Mouse (Mus musculus): ENCODE data around the gene Zfp319.

Gene Zfp319

DNA sequence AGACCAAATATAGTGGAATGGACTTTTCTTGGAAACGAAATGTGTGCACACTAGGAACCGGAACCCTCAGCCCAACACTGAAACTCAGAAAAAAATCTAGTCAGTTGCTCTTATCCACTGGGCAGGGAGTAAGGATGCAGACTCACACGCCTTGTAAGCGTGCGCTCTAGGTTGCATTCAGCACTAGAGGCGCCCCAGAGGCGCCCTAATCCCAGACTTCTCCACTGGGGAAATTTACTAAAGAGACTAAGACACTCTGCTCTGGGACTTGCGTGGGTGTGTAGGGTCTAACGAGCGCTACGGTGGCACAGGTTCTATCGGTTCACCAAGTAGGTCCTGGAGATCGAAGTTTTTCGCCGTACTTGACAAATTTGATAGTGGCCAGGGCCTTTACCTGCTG is 19.7 kb upstream of the Zfp319 start:
- no peak for DNase-seq (ENCODE audit: low read depth, low spot score)

DNA sequence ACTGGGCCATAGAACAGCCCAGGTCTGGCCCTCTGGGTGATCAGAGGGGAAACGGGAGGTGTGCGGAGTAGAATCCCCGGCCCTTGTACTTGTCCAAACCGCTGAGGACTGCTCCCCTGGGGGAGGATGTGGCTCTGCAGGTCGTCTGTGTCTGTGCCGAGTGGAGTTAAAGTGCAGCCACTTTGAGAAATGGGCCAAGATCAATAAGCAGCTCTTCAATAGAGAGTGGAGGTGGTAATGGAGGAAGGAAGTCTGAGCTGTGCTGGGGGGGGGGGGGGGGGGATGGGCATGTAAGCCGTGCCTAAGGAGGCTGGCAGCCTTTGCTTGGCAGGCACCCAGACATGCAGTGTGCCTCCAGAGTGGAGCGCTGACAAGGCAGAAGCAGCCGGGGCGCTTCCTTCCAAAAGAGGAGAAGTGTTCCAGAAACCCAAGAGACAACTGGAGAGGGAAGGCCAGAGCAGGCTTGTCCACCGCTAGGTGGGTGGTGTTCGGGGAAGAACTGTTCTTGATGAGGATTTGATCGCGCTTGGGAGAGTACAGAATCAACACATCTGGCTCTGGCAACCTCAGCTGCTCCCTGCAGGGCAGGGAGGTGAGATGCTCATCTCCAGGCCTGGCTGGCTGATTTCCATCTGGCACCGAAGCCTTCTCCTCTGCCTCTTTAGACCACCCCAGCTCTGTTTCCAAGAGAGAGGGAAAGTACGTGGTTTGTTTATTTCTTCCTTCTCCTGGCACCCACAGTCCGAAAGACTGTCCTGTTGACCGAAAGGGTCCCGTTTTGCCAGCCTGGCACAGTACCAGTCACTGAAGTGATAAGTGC is 17.3 kb upstream of the Zfp319 start:
- DNase-seq (ENCODE audit: low read depth, low spot score): no peak

DNA sequence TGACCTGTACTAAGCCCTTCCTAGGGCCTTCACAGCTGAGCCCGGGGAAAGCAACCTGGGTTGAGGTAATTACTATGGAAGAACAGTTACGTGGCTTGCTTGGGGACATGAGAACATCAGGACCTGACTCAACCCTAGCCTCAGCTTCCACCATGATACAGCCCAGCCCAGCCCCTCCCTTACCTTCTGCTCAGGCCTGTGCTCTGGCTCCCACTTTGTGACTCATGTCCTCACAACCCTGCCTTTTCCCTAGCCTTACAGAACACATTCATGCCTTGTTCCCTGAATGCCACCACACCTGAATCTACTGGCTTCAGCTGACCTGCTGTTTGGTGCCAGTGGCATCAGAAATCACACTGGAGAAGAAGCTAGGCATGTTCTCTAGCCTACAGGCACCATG is 16.6 kb upstream of the Zfp319 start:
- DNase-seq (ENCODE audit: low read depth, low spot score): no peak

DNA sequence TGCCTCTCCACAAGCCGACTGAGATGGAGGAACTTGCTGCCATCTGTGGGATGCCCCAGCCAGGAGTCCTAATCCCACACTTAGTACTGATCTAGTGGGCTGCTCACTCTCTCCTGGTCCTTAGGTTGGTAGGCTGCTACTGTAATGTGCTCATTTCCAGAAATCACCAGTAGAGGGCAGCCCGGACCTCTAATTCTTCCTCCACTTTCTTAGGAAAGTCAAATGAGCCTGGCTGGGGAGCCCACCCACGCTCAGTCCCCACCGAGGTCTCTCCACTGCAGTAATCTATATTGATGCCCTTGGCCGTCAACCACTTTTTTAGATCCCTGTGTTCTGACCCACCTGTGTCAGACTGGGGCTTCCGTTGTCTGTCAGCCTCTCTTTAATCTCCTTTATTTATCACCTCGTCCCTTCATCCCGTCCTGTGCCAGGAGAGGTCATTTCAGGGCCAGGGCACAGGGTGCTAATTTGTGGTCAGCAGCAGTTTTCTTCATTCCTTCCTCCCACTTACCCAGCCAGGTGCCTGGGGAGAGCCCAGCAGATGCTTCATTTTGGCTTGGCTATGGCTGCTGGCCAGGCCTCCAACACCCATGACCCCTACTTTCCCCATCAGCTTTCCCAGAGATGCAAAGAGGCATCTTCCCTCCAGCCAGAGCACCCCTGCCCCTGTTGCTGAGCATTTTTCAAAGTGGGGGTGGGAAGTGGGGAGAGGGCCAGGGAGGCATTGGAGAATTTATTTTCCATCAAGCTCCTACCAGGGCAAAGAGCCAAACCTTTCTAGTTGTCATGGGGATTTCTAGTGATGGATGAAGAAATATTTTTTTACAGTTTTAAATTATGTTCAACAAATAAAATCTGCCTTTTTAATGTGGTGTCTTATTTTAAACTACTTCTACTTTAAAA is 15.1 kb upstream of the Zfp319 start:
- DNase-seq (ENCODE audit: low read depth, low spot score): peak; percentile 87

DNA sequence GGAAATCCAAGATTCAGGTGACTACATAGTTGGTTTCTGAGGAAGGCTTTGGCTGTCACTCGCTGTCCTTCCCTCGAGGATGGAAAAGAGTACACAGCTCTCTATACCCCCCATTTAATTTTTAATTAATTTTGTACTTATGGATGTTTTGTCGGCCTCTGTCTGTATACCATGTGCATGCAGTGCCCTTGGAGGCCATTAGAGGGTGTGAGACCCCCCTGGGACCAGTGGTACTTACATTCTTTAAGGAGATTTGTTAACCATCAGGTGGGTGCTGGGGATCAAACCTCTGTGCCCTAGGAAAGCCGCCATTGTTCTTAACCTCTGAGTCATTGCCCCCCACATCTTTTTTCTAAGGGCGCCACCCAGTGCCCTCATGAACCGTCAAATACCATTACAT is 12.9 kb upstream of the Zfp319 start:
- no peak for DNase-seq (ENCODE audit: low read depth, low spot score)

DNA sequence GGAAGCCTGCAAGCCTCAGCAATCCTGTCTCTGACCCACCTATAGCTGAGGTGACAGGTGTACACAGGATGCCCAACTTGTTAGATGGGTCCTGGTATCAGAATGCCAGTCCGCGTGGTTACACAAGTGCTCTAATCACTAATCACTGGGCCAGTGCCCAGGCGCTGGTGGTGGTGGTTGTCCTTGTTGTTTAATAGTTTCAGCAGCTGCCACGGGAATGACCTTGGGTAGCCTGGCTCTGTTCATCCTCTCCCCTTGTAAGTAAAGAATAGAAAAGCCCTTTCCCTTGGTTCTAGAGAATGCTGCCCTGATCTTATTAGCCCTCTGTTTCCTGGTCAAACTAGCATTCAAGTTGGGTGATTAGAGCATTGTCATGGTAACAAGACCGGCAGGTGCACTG is 10.0 kb upstream of the Zfp319 start:
- no peak for DNase-seq (ENCODE audit: low read depth, low spot score)

DNA sequence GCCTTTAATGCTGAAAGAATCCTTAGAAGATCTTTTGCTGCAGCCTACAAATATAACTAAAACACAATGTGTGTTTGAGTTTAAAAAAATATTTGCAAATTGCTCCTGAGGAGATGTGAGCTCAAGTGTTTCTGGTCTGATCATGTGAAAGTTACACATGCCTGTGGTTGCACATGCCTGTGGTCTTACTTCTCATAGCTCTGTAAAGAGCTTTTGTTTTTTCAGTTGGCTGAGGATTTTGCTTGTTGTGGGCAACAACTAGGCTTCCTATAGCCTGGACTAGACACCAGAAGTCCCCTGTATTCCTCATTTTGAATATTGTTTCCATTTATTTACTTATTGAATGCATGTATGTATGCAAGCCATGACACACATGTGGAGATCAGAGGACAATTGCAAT is 4.6 kb upstream of the Zfp319 start:
- peak; percentile 65 for DNase-seq (ENCODE audit: low read depth, low spot score)

DNA sequence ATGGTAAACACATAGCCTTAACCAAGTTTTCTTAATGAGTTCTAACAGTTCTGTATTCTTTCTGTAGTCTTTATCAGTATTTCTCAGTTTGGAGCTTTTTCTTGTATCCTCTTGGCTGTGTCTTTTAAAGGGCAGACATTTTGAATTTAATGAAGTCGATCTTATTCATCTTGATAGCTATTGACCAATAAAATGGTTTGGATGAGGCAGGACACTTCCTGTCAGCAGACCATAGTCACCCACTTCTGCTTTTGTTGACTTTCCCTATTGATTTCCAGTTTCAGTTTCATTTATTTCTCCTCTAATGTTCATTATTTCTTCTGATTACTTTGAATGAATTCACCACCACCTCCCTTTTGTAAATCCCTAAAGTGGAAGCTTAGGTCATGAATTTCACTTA is 4.0 kb upstream of the Zfp319 start:
- no peak for DNase-seq (ENCODE audit: low read depth, low spot score)

DNA sequence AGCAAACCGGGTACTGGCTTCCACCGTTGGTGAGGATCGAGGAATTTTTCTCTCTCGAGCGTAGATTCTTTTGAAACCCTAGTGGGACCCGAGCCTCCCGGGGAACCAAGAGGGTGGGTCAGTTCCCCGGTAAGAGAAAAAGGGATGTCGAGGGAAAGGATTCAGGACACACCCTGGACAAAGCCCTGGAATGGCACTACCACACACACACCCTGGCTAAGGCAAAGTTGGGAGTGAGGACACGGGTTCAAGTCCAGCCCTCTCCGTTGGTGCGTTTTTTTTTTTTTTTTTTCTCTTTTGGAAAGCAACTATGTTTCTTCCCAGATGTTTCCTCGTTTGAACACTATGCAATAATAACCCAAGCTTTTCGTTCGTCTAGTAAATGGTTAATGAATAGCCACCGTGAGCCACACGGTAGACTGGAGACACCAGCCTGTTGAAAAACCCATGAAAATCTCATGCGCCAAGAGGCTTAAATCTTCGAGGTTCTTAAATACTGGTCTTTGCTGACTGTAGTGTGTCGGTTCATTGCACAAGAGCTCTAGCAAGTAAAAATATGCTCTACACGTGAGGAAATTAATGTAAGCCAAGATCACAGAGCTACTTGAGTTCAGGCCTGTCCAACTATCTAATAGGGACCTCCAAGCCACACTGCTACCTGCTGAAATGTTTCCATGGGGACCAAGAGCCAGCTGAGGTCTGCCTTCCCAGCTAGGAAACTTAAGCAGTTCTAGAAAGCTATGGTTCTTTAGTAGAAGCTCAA is 868 bp upstream of the Zfp319 start:
- peak; percentile 45 for DNase-seq (ENCODE audit: low read depth, low spot score)

DNA sequence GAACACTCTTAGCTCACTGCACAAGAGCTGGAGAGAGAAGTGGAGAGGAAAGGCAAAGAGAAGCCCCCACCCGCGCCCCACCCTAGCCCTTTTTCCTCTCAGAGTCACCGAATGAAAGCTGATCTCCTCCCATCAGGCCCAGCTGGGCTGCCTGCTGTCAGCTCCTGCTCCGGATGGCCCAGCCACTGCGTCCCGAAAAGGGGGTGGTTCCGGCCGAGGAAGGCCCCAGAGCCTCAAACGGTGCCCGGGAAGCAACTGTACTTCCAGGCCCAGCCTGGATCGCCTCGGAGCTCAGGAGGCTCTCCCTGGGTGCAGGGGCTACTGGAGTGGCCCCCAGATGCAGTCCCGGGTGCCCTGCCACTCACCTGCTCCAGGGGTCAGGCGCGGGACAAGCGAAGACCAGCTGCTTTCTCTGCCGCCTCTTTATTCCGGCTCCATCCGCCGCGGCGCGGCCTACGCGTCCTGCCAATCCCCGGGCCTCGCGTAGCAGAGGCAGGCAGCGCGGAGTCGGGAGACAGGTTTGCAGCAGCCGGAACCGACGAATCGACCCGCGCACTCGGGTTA is 512 bp downstream of the Zfp319 start:
- peak; percentile 73 for DNase-seq (ENCODE audit: low read depth, low spot score)

DNA sequence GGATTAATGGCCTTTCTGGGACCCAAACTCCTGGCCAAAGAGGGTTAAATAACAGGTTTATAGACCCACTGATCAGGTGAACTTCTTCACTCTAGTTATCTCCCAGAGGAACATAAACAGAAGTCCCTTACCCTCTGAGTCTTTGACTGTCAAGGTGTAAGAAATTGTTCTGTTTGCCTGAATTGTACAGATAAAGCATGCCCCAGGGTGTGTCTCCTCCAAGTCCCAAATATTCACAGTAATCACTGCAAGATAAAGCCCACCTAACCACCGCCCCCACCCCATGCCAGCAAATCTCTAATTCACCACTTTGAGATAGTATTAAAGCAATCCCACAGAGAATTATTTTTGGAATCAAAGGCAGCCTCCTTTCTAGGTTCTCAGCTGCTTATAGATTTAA is 1.4 kb downstream of the Zfp319 start:
- DNase-seq (ENCODE audit: low read depth, low spot score): no peak

DNA sequence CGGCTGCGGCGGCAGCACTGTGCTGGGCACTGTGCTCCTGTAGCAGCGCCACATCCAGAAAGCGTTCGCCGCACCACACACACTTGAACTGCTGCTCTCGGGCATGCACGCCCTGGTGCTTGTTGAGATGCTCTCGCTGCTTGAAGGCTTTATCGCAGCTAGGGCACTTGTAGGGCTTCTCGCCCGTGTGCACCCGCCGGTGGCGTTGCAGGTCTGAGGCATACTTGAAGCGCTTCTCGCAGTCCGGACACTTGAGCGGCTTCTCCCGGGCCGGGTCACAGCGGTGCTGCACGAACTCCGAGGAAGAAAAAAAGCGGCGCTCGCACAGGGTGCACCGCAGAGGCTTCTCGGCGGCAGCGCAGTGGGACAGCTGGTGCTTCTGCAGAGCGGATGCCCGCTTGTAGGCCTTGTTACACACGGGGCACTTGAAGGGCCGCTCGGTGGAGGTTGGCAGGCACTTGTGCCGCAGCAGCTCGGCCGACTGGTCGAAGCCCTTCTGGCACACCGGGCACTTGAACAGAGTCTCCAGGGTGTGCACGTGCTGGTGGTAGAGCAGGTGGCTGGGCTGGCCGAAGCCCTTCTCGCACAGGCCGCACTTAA is 3.8 kb downstream of the Zfp319 start:
- no peak for DNase-seq (ENCODE audit: low read depth, low spot score)

DNA sequence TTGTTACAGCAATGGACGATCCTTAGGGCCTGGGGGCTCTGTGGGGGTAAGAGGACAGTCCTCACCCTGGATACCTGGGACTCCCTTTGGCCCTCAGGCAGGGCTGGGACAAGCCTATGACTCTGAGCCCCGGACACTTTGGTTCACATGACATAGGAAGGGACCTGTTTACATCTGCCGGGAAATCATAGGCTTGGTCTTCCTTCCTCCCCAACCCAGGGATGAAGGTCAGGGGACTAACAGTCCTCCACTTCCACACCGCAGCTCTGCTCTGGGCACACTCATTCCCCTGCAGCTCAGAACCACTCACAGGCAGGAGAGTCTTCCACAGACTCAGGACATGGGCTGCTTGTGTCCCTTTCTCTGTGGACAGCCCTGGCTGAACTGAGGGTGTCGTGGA is 4.9 kb downstream of the Zfp319 start:
- no peak for DNase-seq (ENCODE audit: low read depth, low spot score)

DNA sequence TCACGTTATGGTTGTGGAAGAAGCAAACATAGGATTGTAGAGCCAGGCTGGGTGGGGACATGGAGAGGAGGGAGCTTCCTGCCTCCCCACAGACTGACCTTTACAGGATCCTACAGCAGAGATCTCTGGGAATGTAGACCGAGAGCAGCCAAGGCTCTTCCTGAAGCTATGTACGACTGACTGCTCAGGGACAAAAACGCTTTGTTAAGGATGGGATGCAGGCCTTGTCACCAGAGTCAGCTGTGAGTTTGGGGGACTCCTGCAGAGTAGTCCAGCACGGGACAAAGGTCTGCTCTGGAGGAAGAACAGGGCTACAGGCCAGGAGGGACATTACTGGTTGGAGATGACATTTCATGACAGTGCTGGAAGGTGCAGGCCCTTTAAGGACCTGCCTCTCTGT is 7.1 kb downstream of the Zfp319 start:
- no peak for DNase-seq (ENCODE audit: low read depth, low spot score)

DNA sequence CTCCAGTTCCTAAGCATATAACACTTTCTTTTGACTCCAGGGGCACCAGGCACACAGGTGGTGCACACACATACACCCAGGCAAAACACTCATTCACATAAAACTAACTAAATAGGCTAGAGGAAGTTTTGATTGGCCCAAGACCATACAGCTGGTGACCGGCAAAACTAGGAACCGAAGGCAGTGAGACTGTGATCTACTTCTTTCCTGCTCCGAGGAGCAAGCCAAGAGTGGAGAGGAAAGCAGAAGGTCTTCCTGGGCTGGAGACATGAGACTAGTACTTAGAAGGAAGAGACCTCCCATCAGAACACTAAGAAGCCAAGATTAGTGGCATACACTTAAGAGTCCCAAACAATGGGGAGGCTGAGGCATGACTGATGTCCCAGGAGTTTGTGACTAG is 8.5 kb downstream of the Zfp319 start:
- DNase-seq (ENCODE audit: low read depth, low spot score): no peak

DNA sequence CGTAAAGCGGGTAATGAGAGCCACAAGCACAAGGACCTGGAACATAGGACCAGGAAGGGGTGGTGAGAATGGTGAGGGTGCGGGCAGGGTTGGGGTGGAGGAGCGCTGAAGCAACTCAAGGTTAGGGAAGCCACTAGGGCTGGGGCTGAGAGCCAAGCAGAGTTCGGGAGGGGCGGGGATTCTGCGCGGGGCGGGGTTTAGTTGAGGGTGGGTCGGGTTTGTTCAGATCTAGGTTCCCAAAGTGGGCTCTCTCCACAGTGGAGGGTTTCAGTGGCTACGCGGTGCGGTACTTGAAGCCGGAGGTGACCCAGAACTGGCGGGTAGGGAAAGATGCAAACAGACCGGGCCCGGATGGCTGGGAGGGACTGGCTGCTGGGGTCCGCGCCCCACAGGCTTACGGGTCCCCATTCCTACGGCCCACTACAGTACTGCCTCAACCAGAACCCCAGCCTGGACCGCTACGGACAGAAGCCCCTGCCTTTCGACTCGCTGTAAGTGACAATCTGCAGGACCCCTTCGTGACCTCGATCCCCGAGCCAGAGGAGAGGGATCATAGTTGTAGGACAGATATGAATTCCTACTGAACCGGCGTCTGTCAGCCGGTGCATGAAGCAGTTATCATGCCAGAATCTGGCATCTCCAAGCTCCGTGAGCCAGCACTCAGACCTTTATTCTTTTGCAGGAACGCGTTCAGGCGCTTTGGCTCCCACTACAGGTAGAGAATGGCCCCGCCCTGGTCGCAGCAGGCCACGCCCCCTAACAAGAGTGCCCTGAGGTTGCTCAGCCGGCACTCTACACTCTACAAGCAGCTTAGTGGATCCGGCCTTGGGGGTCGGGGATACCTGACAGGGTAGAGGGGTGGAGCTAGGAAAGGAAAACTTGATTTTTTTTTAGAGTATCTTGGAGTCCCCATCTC is 11.3 kb downstream of the Zfp319 start:
- DNase-seq (ENCODE audit: low read depth, low spot score): no peak

DNA sequence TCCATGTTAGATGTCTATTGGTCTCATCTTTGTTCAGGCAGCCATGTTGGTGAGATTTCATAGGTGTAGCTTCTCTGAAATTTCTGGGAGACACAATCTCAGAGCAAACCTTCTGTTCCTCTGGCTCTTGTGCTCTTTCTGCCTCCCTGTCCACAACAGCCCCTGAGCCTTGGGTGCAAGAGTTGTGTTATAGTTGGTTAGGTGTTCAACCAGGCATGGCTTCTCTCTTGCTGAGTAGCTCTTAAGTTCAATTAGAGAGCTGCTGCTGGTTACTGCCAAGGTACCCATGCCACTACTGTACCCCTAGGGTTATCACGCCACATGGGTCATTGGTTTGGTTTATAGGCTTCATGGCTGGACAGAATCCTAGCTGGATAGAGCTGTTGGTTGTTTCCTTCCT is 16.4 kb downstream of the Zfp319 start:
- no peak for DNase-seq (ENCODE audit: low read depth, low spot score)

DNA sequence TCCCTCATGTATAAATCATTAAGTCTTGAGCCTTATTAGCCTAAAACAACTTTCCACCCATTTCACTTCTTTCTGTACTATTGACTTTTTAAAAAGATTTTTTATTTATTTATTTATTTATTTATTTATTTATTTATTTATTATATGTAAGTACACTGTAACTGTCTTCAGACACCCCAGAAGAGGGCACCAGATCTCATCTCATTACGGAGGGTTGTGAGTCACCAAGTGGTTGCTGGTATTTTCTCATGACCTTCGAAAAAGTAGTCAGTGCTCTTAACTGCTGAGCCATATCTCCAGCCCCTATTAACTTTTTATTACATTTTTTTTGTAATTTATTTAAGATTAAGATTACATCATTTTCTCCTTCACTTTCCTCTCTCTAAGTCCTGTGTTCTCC is 17.0 kb downstream of the Zfp319 start:
- no peak for DNase-seq (ENCODE audit: low read depth, low spot score)

DNA sequence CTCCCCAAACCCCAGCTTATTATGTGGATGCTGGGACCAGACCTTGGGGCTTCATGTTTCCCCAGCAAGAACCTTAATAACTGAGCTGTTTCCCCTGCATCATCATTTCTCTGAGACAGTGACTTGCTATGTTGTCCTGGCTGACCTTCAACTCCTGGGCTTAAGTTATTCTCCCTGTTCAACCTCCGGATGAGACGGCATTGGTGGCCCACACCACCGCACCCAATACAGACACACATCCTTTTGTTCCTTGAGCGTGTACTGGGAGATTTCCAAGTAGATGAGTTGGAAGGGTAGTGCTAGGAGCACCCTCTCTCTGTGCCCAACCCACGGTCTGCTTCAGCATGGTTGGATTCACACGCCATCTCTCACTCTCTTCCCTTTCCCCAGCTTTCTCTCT is 17.9 kb downstream of the Zfp319 start:
- DNase-seq (ENCODE audit: low read depth, low spot score): no peak

DNA sequence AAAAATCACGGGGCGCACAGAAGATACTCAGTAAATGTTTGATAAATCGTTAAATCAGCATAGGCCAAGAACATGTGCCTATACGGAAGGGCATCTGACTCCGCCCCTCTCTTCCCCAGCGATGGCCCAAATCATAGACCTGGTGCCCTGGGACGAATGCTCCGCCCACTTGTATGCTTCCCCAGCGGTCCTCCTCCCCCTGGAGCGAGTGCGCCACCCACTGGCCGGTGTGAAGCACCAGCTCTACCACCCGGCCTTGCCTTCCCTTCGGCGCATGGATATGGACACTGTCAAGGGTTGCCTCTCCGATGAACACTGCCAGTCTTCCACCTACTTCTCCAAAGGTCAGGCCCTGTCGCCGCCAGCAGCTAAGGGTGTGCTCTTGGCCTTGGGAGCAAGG is 18.9 kb downstream of the Zfp319 start:
- no peak for DNase-seq (ENCODE audit: low read depth, low spot score)
